Mouse (Mus musculus) ES-E14 (cell line): ENCODE results near the gene Tnpo3. TPM values are rescaled to one million over a fixed set of nuclear protein-coding genes. Genes with fewer than 3 reads are reported as not detected.
"Not testable (repeated sequence)": the region's sequence is repeated elsewhere in the genome, so short reads cannot be mapped to it uniquely, and the experiment has no call there.

Experiments
- DNase-seq: peaks from one replicate; pipeline ENCODE4 v3.0.0-alpha.2; 2013; ENCODE audit warnings: low read depth, low spot score
- H3K27ac ChIP-seq: 2 replicates; pipeline ENCODE4 v1.5.1; 2012; ENCODE audit warnings: low read depth, mild to moderate bottlenecking, low read length, moderate library complexity, mixed read lengths; ENCODE audit not compliant: poor library complexity, insufficient read depth, severe bottlenecking
- H3K36me3 ChIP-seq: 2 replicates; pipeline ENCODE4 v1.6.1; 2012; ENCODE audit warnings: mild to moderate bottlenecking, low read length, moderate library complexity, mixed read lengths; ENCODE audit not compliant: control insufficient read depth, poor library complexity, insufficient read depth, severe bottlenecking
- H3K4me1 ChIP-seq, 2 experiments: fragments of 150-350 bp in 1 of 2; sonication (generic) in 1 of 2; 2 replicates each; pipeline ENCODE4 v1.6.1; 2012; ENCODE audit warnings: low read length in 2 of 2, mild to moderate bottlenecking in 1 of 2, mixed read lengths in 1 of 2; ENCODE audit not compliant: control insufficient read depth in 2 of 2, insufficient read depth in 2 of 2, poor library complexity in 1 of 2
- H3K4me3 ChIP-seq, 2 experiments: fragments of 150-350 bp in 1 of 2; sonication (generic) in 1 of 2; 2 replicates each; pipeline ENCODE4 v1.5.1; 2012; ENCODE audit warnings: low read length in 2 of 2, low read depth in 1 of 2, mild to moderate bottlenecking in 1 of 2, mixed read lengths in 1 of 2; ENCODE audit not compliant: insufficient read depth in 1 of 2, poor library complexity in 1 of 2, severe bottlenecking in 1 of 2
- H3K9ac ChIP-seq: 2 replicates; pipeline ENCODE4 v1.6.1; 2012; ENCODE audit warnings: low read depth, mild to moderate bottlenecking, low read length, mixed read lengths; ENCODE audit not compliant: poor library complexity, insufficient read depth, severe bottlenecking
- H3K9me3 ChIP-seq: fragments of 150-350 bp; sonication (generic); 2 replicates; pipeline ENCODE4 v1.6.1; 2012; ENCODE audit warnings: low read depth, mild to moderate bottlenecking, low read length; ENCODE audit not compliant: control insufficient read depth, insufficient read depth
- CHD2 ChIP-seq: IDR thresholded peaks from 2 replicates; pipeline ENCODE4 v1.6.1; 2014; ENCODE audit warnings: mild to moderate bottlenecking, low read depth, low read length, inconsistent platforms
- HCFC1 ChIP-seq: IDR thresholded peaks from 2 replicates; pipeline ENCODE4 v1.6.1; 2012; ENCODE audit warnings: low read length, inconsistent platforms, borderline replicate concordance; ENCODE audit not compliant: insufficient read depth
- MAFK ChIP-seq: IDR thresholded peaks from 2 replicates; pipeline ENCODE4 v1.6.1; 2014; ENCODE audit warnings: mild to moderate bottlenecking, low read depth, low read length, inconsistent platforms; ENCODE audit not compliant: insufficient read depth
- ZC3H11A ChIP-seq: IDR thresholded peaks from 2 replicates; pipeline ENCODE4 v1.6.1; 2012; ENCODE audit warnings: low read depth, mild to moderate bottlenecking, inconsistent platforms, low read length, borderline replicate concordance
- ZNF384 ChIP-seq: IDR thresholded peaks from 2 replicates; pipeline ENCODE4 v1.6.1; 2012; ENCODE audit warnings: low read depth, low read length, inconsistent platforms
- in situ Hi-C, 2 experiments: fragments of 600-800 bp; cut with MboI; formaldehyde crosslinking; loops; one replicate each; pipeline ENCODE4 v1.15.1; 2025; ENCODE audit warnings: low sequenced_read_pairs in 2 of 2, inconsistent platforms in 1 of 2; ENCODE audit not compliant: unreplicated experiment in 2 of 2
- total RNA-seq: library from RNA; depleted of rRNA; stranded (reverse); fragments of 300-350 nt; gene quantifications from 2 replicates; pipeline ENCODE4 v1.2.3, GENCODE M21; 2012

The Tnpo3 gene
- total RNA-seq, 1 experiment = 89.7 TPM

GRCm38 (mm10) chr6:29622273-29622672, 12.6 kb upstream of the Tnpo3 start:
- no peak for TF ChIP-seq HCFC1
- TF ChIP-seq ZNF384 = no peak
- no peak for TF ChIP-seq CHD2
- TF ChIP-seq ZC3H11A = no peak
- no peak for TF ChIP-seq MAFK
- Histone ChIP-seq H3K27ac (no peak overlapping the region), H3K9ac (no peak overlapping the region), H3K4me1 (peaks cover 3 to 8% of the 10 kb centered on the region in 2 experiments; a peak in 2 of 4 replicates), H3K9me3 (no peaks in the 10 kb centered on the region; the same call in 1 of the 2 replicates), H3K36me3 (no peaks in the 10 kb centered on the region), H3K4me3 (no peak overlapping the region)
- DNase-seq = no peak
- in situ Hi-C loops = no loop called here

- no peak overlapping the region for H3K27ac ChIP-seq
- DNase-seq = no peak
- no peak overlapping the region for H3K9ac ChIP-seq
- H3K4me1 ChIP-seq = peaks cover 3 to 8% of the 10 kb centered on the region in 2 experiments; a peak in 2 of 4 replicates
- TF ChIP-seq HCFC1 (no peak), CHD2 (no peak), ZC3H11A (no peak), MAFK (peak; percentile 86), ZNF384 (0 out of 2 replicates have a peak, but pooled peaks have one; percentile 7)
- in situ Hi-C loops = no loop called here
- no peaks in the 10 kb centered on the region for H3K9me3 ChIP-seq
- no peaks in the 10 kb centered on the region for H3K36me3 ChIP-seq
- H3K4me3 ChIP-seq = no peak overlapping the region
These were observed 11.3 kb upstream of the Tnpo3 start for GRCm38 (mm10) chr6:29620840-29621543.

- Histone ChIP-seq H3K27ac (no peak overlapping the region), H3K9me3 (no peaks in the 10 kb centered on the region), H3K4me3 (no peak overlapping the region), H3K9ac (no peak overlapping the region), H3K36me3 (no peaks in the 10 kb centered on the region), H3K4me1 (peaks cover 3 to 8% of the 10 kb centered on the region in 2 experiments; a peak in 2 of 4 replicates)
- no peak for DNase-seq
- TF ChIP-seq HCFC1 (no peak), ZC3H11A (no peak), ZNF384 (no peak), CHD2 (no peak), MAFK (no peak)
- in situ Hi-C loops = no loop called here
These were observed 10.5 kb upstream of the Tnpo3 start for GRCm38 (mm10) chr6:29620176-29620575.

- H3K36me3 ChIP-seq, in situ Hi-C loops, H3K9me3 ChIP-seq, DNase-seq, H3K4me1 ChIP-seq: not testable (repeated sequence)
- peak overlapping the region; percentile 86 to 94 for H3K4me3 ChIP-seq
- TF ChIP-seq ZNF384 = peak; percentile 86
- H3K9ac ChIP-seq = peak overlapping the region; percentile 79
- peak overlapping the region; percentile 46; the same call in 1 of the 2 replicates for H3K27ac ChIP-seq
These were observed 443 bp upstream of the Tnpo3 start for GRCm38 (mm10) chr6:29610020-29610640.

GRCm38 (mm10) chr6:29600188-29600587, 9.5 kb downstream of the Tnpo3 start:
- TF ChIP-seq HCFC1 = no peak
- H3K9ac ChIP-seq = no peak overlapping the region
- no peaks in the 10 kb centered on the region for H3K9me3 ChIP-seq
- DNase-seq = no peak
- no peak overlapping the region for H3K4me3 ChIP-seq
- no peaks in the 10 kb centered on the region for H3K36me3 ChIP-seq
- in situ Hi-C loops = no loop called here
- H3K27ac ChIP-seq = no peak overlapping the region
- peaks cover 0 to 2% of the 10 kb centered on the region in 2 experiments; a peak in 1 of 4 replicates for H3K4me1 ChIP-seq
